Mouse (Mus musculus) heart, adult 2 months (tissue): ENCODE data around the gene Ctbp2.

ENCODE experiments used
- CTCF ChIP-seq: fragments of 200-600 bp; IDR thresholded peaks from 2 replicates; pipeline ENCODE4 v1.8.1; 2022; ENCODE audit warnings: antibody characterized with exemption, mild to moderate bottlenecking, moderate library complexity
- EP300 ChIP-seq: fragments of 200-500 bp; IDR thresholded peaks from 2 replicates; pipeline ENCODE4 v1.6.1; 2011; ENCODE audit warnings: low read depth, low read length, control low read depth; ENCODE audit not compliant: insufficient read depth
- POLR2A ChIP-seq: fragments of 200-500 bp; IDR thresholded peaks from 2 replicates; pipeline ENCODE4 v1.6.1; 2011; ENCODE audit warnings: mild to moderate bottlenecking, low read depth, low read length, control low read depth; ENCODE audit not compliant: insufficient read depth

DNA sequence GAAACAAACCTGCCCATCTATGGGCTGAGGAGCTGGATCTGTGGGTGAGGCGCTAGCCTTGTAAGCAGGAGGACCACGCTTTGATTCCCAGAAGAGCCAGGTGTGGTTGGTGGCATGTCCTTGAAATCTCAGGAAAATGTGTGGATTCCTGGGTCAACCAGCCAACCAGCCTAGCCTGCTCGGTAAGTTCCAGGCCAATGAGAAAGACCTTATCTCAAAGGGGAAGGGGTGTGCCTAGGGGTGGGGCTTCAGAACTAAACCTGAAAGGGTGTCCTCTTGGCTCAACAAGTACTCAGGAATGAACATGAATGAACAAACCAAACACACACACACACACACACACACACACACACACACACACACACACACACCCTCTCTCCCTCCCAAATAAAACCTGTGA lies 82.4 kb downstream of the Ctbp2 start:
- TF ChIP-seq CTCF (no peak), POLR2A (no peak), EP300 (no peak)
